Mouse (Mus musculus) 416B (cell line): ENCODE measurements around the gene A3galt2.
A peak's percentile ranks its signal among the peaks of the same experiment; 100 is the strongest.

Source experiments
- DNase-seq: peaks from one replicate; pipeline ENCODE4 v3.0.0; 2011; ENCODE audit warnings: low read depth

The A3galt2 gene

DNA sequence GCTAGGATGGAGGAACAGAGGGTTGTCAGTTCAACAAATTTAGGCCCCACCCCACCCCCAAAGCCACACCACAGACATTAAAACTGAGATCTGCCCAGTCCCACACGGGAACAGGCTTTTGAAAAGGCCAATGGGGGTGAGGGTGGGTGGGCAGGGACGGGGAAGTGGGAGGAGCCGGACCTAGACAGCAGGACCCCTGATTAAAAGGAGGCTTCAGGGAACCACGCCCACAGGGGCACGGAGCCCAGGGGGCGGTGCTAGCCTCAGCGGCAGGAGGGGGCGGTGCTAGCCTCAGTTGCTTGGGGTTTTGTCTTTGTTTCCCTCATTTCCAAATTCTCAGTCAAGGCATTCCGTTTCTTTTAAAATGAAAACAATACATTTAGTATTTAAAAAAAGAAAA is 40.4 kb downstream of the A3galt2 start:
- no peak for DNase-seq

GRCm38 (mm10) chr4:128796788-128797187 is 41.6 kb downstream of the A3galt2 start:
- DNase-seq, result no peak

GRCm38 (mm10) chr4:128801675-128802465 is 46.7 kb downstream of the A3galt2 start:
- no peak for DNase-seq

- no peak for DNase-seq
Measured at GRCm38 (mm10) chr4:128803569-128803968, 48.4 kb downstream of the A3galt2 start.

- DNase-seq, result peak; percentile 59
Measured at GRCm38 (mm10) chr4:128804426-128805149, 49.4 kb downstream of the A3galt2 start.

- DNase-seq, result peak; percentile 57
Measured at GRCm38 (mm10) chr4:128805150-128806042, 50.2 kb downstream of the A3galt2 start.

GRCm38 (mm10) chr4:128806043-128806826 is 51.1 kb downstream of the A3galt2 start, which contains the start of gene Zfp362:
Gene Zfp362, minus strand, starts transcription at chr4:128806045.
- DNase-seq, result no peak

- DNase-seq, result peak; percentile 71
Measured at GRCm38 (mm10) chr4:128806827-128807179, 51.6 kb downstream of the A3galt2 start.

DNA sequence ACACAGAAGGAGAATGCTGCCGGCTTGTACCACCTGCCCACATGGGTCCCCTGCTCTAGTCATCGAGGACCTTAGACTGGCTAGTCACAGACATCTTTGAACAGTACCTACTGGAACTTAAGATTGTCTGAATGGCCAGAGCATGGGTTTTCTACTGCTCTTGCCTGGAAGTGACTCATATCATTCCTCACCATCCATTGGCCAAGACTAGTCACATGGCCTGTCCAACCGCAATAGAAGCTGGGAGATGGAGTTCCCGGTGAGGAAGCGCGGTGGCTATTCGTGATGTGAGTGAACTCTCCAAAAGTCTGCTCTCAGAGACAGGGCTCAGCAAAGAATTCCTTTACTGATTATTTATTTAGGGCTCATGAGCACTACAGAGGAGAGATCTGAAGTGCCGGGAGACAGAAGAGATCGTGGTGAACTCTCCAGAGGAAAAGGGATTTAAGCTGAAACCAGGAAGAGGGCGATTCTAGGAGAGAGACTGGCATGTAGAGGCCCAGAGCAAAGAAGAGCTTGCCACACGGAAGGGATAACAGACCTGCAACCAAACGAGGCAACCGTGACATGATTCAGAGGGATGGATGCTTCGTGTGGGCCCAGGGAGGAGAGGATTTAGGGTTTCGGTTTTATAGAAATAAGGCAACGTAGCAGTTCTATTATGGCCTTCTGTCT is 56.4 kb downstream of the A3galt2 start:
- DNase-seq, result peak; percentile 98

DNA sequence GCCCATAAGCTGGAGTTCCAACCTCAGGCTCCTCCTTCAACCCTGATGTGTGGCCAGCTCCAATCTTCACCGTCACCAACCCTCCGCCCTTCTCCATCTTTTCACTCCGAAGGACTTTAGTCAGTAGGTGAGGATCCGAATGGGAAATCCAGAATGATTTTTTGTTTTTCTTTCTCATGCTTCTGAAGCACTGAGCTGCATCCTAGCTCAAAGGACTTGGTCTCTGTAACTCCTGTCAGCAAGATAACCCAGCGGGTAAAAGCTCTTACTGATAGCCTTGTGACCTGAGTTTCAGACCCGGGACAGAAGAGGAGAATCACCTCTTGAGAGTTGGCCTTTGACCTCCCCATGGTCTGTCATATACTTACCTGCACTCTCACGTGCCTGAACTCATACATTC is 61.8 kb downstream of the A3galt2 start:
- DNase-seq, result no peak
